Mouse (Mus musculus): ENCODE measurements around the gene Olfr895. TPM values are rescaled to one million over a fixed set of nuclear protein-coding genes. Genes with fewer than 3 reads are reported as not detected.

Gene Olfr895
- total RNA-seq (2012; rRNA removed) (not detected in 2 replicates), total RNA-seq (2014; rRNA removed) (not detected in 2 replicates), polyA plus RNA-seq (2012; ENCODE audit: insufficient read length, low read depth) (not detected in 2 replicates)

GRCm38 (mm10) chr9:38267551-38267950, at the start of gene Olfr895:
Gene Olfr895 (plus strand): TSS chr9:38267851.
- no peaks in the 10 kb centered on the region for H3K79me2 ChIP-seq (replicated peaks; ENCODE audit: control insufficient read depth, extremely low read depth, insufficient read depth, poor library complexity, severe bottlenecking)
- H3K9ac ChIP-seq (ENCODE audit: insufficient read depth, low read depth): no peak within 1 kb of the TSS
- no peak within 1 kb of the TSS for H3K27ac ChIP-seq (ENCODE audit: insufficient read depth, low read depth)
- no peaks in the 10 kb centered on the region for H3K4me1 ChIP-seq (ENCODE audit: control insufficient read depth in 1 of 2, insufficient read depth in 2 of 2)
- H3K9me3 ChIP-seq (replicated peaks; ENCODE audit: low read length): no peaks in the 10 kb centered on the region
- DNase-seq (ENCODE audit: extremely low read depth): no peak
- no peak within 1 kb of the TSS for H3K4me3 ChIP-seq (replicated peaks in 1 of 3; ENCODE audit: low read depth in 2 of 3, low read length in 2 of 3, poor library complexity in 1 of 3)
- in situ Hi-C loops (cut with MboI; ENCODE audit: low pct_ligation_motif_present, low pct_unique_long_range_greater_than_20kb, low sequenced_read_pairs): no loop called here
- TF ChIP-seq ELF1 (IDR thresholded peaks at IDR 0.05; ENCODE audit: low read depth, low read length): no peak
- TF ChIP-seq SMC3 (IDR thresholded peaks at IDR 0.05; ENCODE audit: low read depth, low read length): no peak
- TF ChIP-seq CHD1 (IDR thresholded peaks at IDR 0.05; ENCODE audit: low read depth, low read length): no peak
- TF ChIP-seq MXI1 (IDR thresholded peaks at IDR 0.05; ENCODE audit: low read depth, low read length): no peak
- TF ChIP-seq KAT2A (IDR thresholded peaks at IDR 0.05; ENCODE audit: insufficient replicate concordance, low read length): no peak
- TF ChIP-seq JUND (conservative IDR thresholded peaks at IDR 0.05; ENCODE audit: low read depth, low read length): no peak
- no peak for TF ChIP-seq POLR2A (IDR thresholded peaks at IDR 0.05; ENCODE audit: low read depth, low read length)
- TF ChIP-seq IRF4 (IDR thresholded peaks at IDR 0.05; ENCODE audit: low read depth, low read length): no peak
- H3K4me2 ChIP-seq (ENCODE audit: insufficient read depth, low read depth, poor library complexity, severe bottlenecking): no peak within 1 kb of the TSS
- dilution Hi-C loops (cut with MboI; ENCODE audit: extremely low pct_ligation_motif_present, extremely low pct_unique_long_range_greater_than_20kb, low sequenced_read_pairs): no loop called here
- H3K27me3 ChIP-seq (replicated peaks): no peaks in the 10 kb centered on the region
- H3K36me3 ChIP-seq (replicated peaks in 1 of 2; ENCODE audit: control insufficient read depth in 1 of 2, insufficient read depth in 1 of 2, low read length in 1 of 2): no peaks in the 10 kb centered on the region

GRCm38 (mm10) chr9:38252474-38252873, 15.2 kb upstream of the Olfr895 start, which contains the start of gene Olfr143:
Gene Olfr143 (plus strand): TSS chr9:38252774.
- Histone ChIP-seq H3K27ac (ENCODE audit: insufficient read depth, low read depth) (no peak within 1 kb of the TSS), H3K36me3 (replicated peaks in 1 of 2; ENCODE audit: control insufficient read depth in 1 of 2, insufficient read depth in 1 of 2, low read length in 1 of 2) (no peaks in the 10 kb centered on the region), H3K9ac (ENCODE audit: insufficient read depth, low read depth) (no peak within 1 kb of the TSS), H3K9me3 (replicated peaks; ENCODE audit: low read length) (no peaks in the 10 kb centered on the region), H3K27me3 (replicated peaks) (no peaks in the 10 kb centered on the region), H3K4me1 (ENCODE audit: control insufficient read depth in 1 of 2, insufficient read depth in 2 of 2) (no peaks in the 10 kb centered on the region), H3K79me2 (replicated peaks; ENCODE audit: control insufficient read depth, extremely low read depth, insufficient read depth, poor library complexity, severe bottlenecking) (no peaks in the 10 kb centered on the region), H3K4me2 (ENCODE audit: insufficient read depth, low read depth, poor library complexity, severe bottlenecking) (no peak within 1 kb of the TSS), H3K4me3 (replicated peaks in 1 of 3; ENCODE audit: low read depth in 2 of 3, low read length in 2 of 3, poor library complexity in 1 of 3) (no peak within 1 kb of the TSS)
- dilution Hi-C loops (cut with MboI; ENCODE audit: extremely low pct_ligation_motif_present, extremely low pct_unique_long_range_greater_than_20kb, low sequenced_read_pairs) (no loop called here), in situ Hi-C loops (cut with MboI; ENCODE audit: low pct_ligation_motif_present, low pct_unique_long_range_greater_than_20kb, low sequenced_read_pairs) (no loop called here)
- TF ChIP-seq RAD21 (IDR thresholded peaks at IDR 0.05; ENCODE audit: low read depth, low read length) (no peak), ZKSCAN1 (IDR thresholded peaks at IDR 0.05; ENCODE audit: borderline replicate concordance, low read depth, low read length) (no peak), SMC3 (IDR thresholded peaks at IDR 0.05; ENCODE audit: low read depth, low read length) (no peak), BHLHE40 (IDR thresholded peaks at IDR 0.05; ENCODE audit: low read depth, low read length) (no peak), E2F4 (IDR thresholded peaks at IDR 0.05; ENCODE audit: insufficient replicate concordance, low read depth, low read length) (no peak), MYC (IDR thresholded peaks at IDR 0.05; ENCODE audit: low read depth, low read length) (no peak), CHD2 (IDR thresholded peaks at IDR 0.05; ENCODE audit: low read length) (no peak), UBTF (IDR thresholded peaks at IDR 0.05; ENCODE audit: low read depth, low read length) (no peak), USF1 (IDR thresholded peaks at IDR 0.05; ENCODE audit: low read depth, low read length) (no peak), MAX (IDR thresholded peaks at IDR 0.05; ENCODE audit: low read length) (no peak), EP300 (IDR thresholded peaks at IDR 0.05; ENCODE audit: low read length) (no peak), JUND (conservative IDR thresholded peaks at IDR 0.05; ENCODE audit: low read depth, low read length) (no peak), ZMIZ1 (IDR thresholded peaks at IDR 0.05; ENCODE audit: low read depth, low read length) (no peak), MAZ (IDR thresholded peaks at IDR 0.05; ENCODE audit: low read depth, low read length) (no peak), HCFC1 (IDR thresholded peaks at IDR 0.05; ENCODE audit: low read depth, low read length) (no peak), MAFK (IDR thresholded peaks at IDR 0.05; ENCODE audit: insufficient replicate concordance, low read length) (no peak), NELFE (IDR thresholded peaks at IDR 0.05; ENCODE audit: low read depth, low read length) (no peak), MEF2A (IDR thresholded peaks at IDR 0.05; ENCODE audit: borderline replicate concordance, low read depth, low read length) (no peak), ETS1 (conservative IDR thresholded peaks at IDR 0.05; ENCODE audit: low read depth, low read length) (no peak)
- no peak for DNase-seq (ENCODE audit: extremely low read depth)

Data from CH12.LX (cell line).